Mouse (Mus musculus): ENCODE results near the gene Olfr372. TPM values are rescaled to one million over a fixed set of nuclear protein-coding genes. Genes with fewer than 3 reads are reported as not detected.

Gene Olfr372
- polyA plus RNA-seq (2012; rRNA removed) = not detected in 2 replicates

GRCm38 (mm10) chr8:72040918-72041317, at the start of gene Olfr372:
TSS of gene Olfr372 (plus strand) at chr8:72041218.

GRCm38 (mm10) chr8:72009473-72009872, 31.5 kb upstream of the Olfr372 start, which contains the start of gene Cyp4f18:
TSS of gene Cyp4f18 (minus strand) at chr8:72009626.

GRCm38 (mm10) chr8:72082877-72083276, 41.9 kb downstream of the Olfr372 start, which contains the start of gene Olfr373:
TSS of gene Olfr373 (plus strand) at chr8:72083177.

DNA sequence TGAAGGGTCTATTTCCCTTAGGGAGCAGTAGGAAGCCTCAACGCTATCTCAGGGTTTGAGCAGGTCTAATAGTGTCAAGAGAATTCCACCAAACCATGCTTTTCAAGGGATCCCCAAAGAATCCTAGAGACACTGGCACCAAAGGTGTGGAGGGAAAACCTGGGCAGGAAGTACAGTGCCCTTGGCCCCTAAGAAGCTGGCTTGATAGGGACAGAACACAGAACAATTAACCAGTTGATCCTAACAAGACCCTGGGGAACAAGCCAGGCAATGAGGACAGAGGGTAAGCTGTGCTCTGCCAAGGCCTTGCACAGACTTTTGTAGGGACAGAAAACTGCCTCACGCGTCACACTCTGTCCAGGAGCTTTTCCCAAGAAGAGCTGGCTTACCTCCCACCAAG, 65.7 kb downstream of the Olfr372 start, which contains the start of gene Olfr374:
Gene Olfr374 (plus strand): TSS at position 301 of the 400 bp plus-strand sequence.

Other genes with a start within 250 kb of the Olfr372 start
- 0.28 and 0.37 TPM in 2 replicates for gene Zfp709, start 159.2 kb upstream of the Olfr372 start, polyA plus RNA-seq (2012; rRNA removed)
- 0.95 and 1.0 TPM in 2 replicates for gene Zfp882, start 132.6 kb upstream of the Olfr372 start, polyA plus RNA-seq (2012; rRNA removed)
- 2.4 and 2.6 TPM in 2 replicates for gene Zfp617, start 132.6 kb upstream of the Olfr372 start, polyA plus RNA-seq (2012; rRNA removed)
- 3.5 and 4.3 TPM in 2 replicates for gene Zfp961, start 90.2 kb upstream of the Olfr372 start, polyA plus RNA-seq (2012; rRNA removed)
- gene Cyp4f18, start 31.6 kb upstream of the Olfr372 start, polyA plus RNA-seq (2012; rRNA removed) = 4.7 and 8.0 TPM in 2 replicates
- gene Olfr373, start 42.0 kb downstream of the Olfr372 start, polyA plus RNA-seq (2012; rRNA removed) = not detected in 2 replicates
- gene Olfr374, start 65.8 kb downstream of the Olfr372 start, polyA plus RNA-seq (2012; rRNA removed) = not detected in 2 replicates
- gene Tpm4, start 93.8 kb downstream of the Olfr372 start, polyA plus RNA-seq (2012; rRNA removed) = 112 and 149 TPM in 2 replicates
- 20.5 and 24.4 TPM in 2 replicates for gene Rab8a, start 120.0 kb downstream of the Olfr372 start, polyA plus RNA-seq (2012; rRNA removed)
- 0.53 and 0.71 TPM in 2 replicates for gene Hsh2d, start 148.4 kb downstream of the Olfr372 start, polyA plus RNA-seq (2012; rRNA removed)
- gene Cib3, start 171.6 kb downstream of the Olfr372 start, polyA plus RNA-seq (2012; rRNA removed) = 0.41 TPM in 1 of 2 replicates, not detected in the other
- not detected in 2 replicates for gene Gm11034, start 172.4 kb downstream of the Olfr372 start, polyA plus RNA-seq (2012; rRNA removed)
- gene Fam32a, start 178.5 kb downstream of the Olfr372 start, polyA plus RNA-seq (2012; rRNA removed) = 33.0 and 50.7 TPM in 2 replicates
- gene Ap1m1, start 198.8 kb downstream of the Olfr372 start, polyA plus RNA-seq (2012; rRNA removed) = 102 and 137 TPM in 2 replicates

Data from ovary, adult 2 months (tissue).